Mouse (Mus musculus) C2C12 (cell line): Measurements from ENCODE around the gene B230118H07Rik.

ENCODE experiments used
- CTCF ChIP-seq: IDR thresholded peaks from one replicate; pipeline ENCODE4 v1.5.1; 2011; ENCODE audit not compliant: control insufficient read depth, insufficient read depth, insufficient read length
- FOSL1 ChIP-seq: IDR thresholded peaks from one replicate; pipeline ENCODE4 v1.8.0; 2011; ENCODE audit warnings: mild to moderate bottlenecking, low read length; ENCODE audit not compliant: poor library complexity, insufficient read depth, severe bottlenecking
- MAX ChIP-seq: IDR thresholded peaks from one replicate; pipeline ENCODE4 v1.6.1; 2011; ENCODE audit warnings: mild to moderate bottlenecking, control low read depth
- MYOG ChIP-seq: IDR thresholded peaks from one replicate; pipeline ENCODE4 v1.6.1; 2011; ENCODE audit not compliant: control insufficient read depth, insufficient read length; ENCODE audit errors: extremely low read depth
- USF1 ChIP-seq: IDR thresholded peaks from one replicate; pipeline ENCODE4 v1.6.1; 2011; ENCODE audit warnings: low read depth, mild to moderate bottlenecking, control low read depth, moderate library complexity

DNA sequence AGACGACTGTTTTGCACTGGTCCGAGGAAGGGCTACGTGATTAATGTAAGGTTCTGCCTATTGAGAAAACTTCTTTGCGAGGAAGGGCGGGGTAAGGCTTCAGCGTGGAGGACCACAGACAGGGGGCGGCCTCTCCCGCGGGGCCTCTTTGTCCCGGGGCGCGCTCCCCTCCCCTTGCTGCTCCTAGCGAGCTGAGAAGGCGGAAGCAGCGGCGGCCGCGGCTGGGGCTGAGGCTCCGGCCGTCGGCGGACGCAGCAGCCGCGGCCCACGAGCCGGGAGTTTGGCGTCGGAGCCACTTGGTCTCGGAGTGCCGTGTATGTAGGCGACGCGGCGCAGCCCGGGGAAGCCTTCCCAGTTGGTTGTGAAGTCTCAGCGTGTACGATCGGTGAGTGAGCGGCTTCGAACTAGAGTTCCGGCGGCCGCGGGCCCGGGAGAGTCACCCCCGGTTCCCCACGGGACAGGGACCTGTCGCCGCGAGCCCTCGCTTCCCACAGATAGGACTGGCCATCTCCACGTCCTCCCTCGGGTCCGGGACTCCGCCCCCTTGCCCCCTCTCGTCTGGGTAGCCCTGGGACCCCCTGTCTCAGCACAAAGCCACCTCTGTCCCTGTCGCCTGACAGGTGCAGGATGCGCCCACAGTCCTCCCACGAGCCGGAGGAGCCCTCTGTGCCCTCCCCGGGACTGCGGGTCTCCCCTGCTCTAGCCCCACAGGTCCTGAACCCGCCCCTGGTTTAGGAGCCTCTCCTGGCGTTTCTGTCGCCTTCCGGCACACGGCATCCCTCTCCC is 29.1 kb upstream of the B230118H07Rik start, which contains the start of gene Traf6:
- TF ChIP-seq FOSL1 (no peak), CTCF (peak; percentile 90), MYOG (no peak), MAX (no peak), USF1 (no peak)
